Mouse (Mus musculus): ENCODE data around the gene Gm42417.

DNA sequence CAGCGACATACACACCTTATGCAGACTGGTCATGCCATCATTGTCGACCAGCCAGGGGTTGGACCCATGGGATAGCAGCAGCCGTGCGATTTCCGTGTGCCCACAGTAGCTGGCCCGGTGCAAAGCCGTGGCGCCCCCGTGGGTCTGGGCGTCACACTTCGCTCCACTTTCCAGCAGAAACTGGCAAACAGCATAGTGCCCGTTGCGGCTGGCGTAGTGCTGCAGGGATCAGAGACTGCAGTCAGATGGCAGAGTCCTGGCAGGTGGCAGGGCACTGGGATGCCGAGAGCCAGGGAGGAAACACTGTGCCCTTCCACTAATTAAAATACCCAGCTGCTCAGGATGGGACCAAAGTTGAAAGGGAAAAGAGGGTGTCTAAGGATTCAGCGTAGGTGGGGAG is 2.6 kb upstream of the Gm42417 start:
- TF ChIP-seq EP300 (IDR thresholded peaks at IDR 0.05; ENCODE audit: low read depth) (no peak), CTCF (IDR thresholded peaks at IDR 0.05; ENCODE audit: low read depth) (no peak)
